In the genomic region with DNA sequence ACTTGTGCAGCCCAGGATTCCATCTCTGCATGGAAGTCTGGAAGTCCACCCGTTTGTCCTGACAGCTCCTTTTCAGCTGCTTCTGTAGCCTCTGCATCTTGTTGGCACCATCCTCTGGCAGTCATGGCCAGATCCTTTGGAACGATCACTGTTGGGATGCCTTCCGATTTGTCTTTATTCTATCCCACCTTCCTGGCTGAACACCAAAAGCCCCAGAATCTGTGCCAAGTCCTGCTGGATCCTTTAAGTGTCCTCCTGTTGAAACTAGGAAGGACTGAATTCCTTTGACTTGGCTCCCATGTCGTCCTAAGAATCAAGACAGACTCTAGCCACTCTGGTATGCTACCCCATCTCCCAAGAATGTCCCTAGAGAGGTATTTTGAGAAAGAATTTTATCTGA, we compare ENCODE assay signal across 26 mouse cellular contexts.
"Had no signal": no experiment of that assay in that cellular context is flagged by ENCODE, and none has a peak within 500 bp of the region (broad histone marks: within the 10 kb centered on the region; RNA-seq: fewer than 3 reads in every experiment).

No protein-coding gene starts in this region.

- DNase-seq: gastrocnemius, postnatal 14 days; gastrocnemius, postnatal 36 days; heart, adult 11 months; heart, adult 2 months; heart, postnatal 14 days; heart, postnatal 36 days; kidney, adult 11 months; kidney, adult 2 months; kidney, adult 9 months; kidney, postnatal 14 days; kidney, postnatal 36 days; layer of hippocampus, adult 9-11 months; layer of hippocampus, postnatal 36 days; left cerebral cortex, postnatal 4 days had no signal

- H3K36me3 ChIP-seq: heart, embryonic 13.5 days; heart, embryonic 15.5 days; hindbrain, embryonic 13.5 days; hindbrain, embryonic 15.5 days; kidney, embryonic 15.5 days; limb, embryonic 13.5 days; limb, embryonic 15.5 days; liver, embryonic 12.5 days had no signal

- H3K4me2 ChIP-seq: heart, embryonic 11.5 days; heart, embryonic 13.5 days; heart, embryonic 15.5 days; hindbrain, embryonic 13.5 days; hindbrain, embryonic 15.5 days; kidney, embryonic 15.5 days; limb, embryonic 13.5 days; limb, embryonic 15.5 days; liver, embryonic 12.5 days had no signal

- H3K27ac ChIP-seq: heart, adult 2 months; heart, embryonic 13.5 days; heart, embryonic 15.5 days; hindbrain, embryonic 13.5 days; hindbrain, embryonic 15.5 days; kidney, postnatal 0 days; limb, embryonic 13.5 days; limb, embryonic 15.5 days; liver, embryonic 12.5 days; liver, embryonic 14.5 days had no signal

- H3K9me3 ChIP-seq: heart, embryonic 13.5 days; heart, embryonic 15.5 days; hindbrain, embryonic 13.5 days; hindbrain, embryonic 15.5 days; kidney, embryonic 15.5 days; limb, embryonic 13.5 days; limb, embryonic 15.5 days; liver, embryonic 12.5 days had no signal

- ATAC-seq: intestine, embryonic 16.5 days; liver, embryonic 12.5 days had no signal

- H3K9ac ChIP-seq: heart, embryonic 13.5 days; heart, embryonic 15.5 days; hindbrain, embryonic 13.5 days; hindbrain, embryonic 15.5 days; kidney, embryonic 15.5 days; limb, embryonic 13.5 days; limb, embryonic 15.5 days; liver, embryonic 12.5 days; liver, embryonic 14.5 days had no signal

- H3K27me3 ChIP-seq: heart, embryonic 13.5 days; heart, embryonic 15.5 days; hindbrain, embryonic 13.5 days; hindbrain, embryonic 15.5 days; kidney, embryonic 15.5 days; limb, embryonic 15.5 days; liver, embryonic 12.5 days had no signal

- H3K4me1 ChIP-seq: heart, embryonic 13.5 days; heart, embryonic 15.5 days; hindbrain, embryonic 13.5 days; limb, embryonic 15.5 days; liver, embryonic 12.5 days had no signal

- H3K4me3 ChIP-seq: heart, adult 2 months; heart, embryonic 13.5 days; heart, embryonic 15.5 days; hindbrain, embryonic 13.5 days; hindbrain, embryonic 15.5 days; kidney, embryonic 15.5 days; limb, embryonic 13.5 days; limb, embryonic 15.5 days; liver, embryonic 12.5 days had no signal
